Mouse (Mus musculus): ENCODE results near the gene Hectd2. TPM values are rescaled to one million over a fixed set of nuclear protein-coding genes. Genes with fewer than 3 reads are reported as not detected.

Hectd2 gene
- polyA plus RNA-seq, 1 experiment: 0.09 TPM

DNA sequence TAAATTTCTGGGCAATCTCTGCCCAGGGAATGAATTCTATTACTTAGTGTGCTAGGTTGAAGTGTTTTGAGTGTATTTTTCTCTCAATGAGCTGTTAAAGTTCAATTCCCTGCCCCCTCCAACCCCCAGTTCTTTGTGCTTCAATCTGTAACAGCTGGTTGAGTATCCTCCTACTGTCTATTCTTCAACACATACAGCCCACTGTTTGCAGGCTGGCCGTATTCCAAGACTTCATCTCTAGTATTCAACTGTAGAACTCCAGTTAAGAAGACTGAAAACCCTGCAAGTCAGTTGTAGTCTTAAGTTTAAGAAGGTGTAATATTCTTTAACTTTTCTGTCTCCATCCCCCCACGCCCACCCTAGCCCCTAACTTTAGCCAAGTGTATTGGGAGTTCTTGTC, 10.0 kb downstream of the Hectd2 start:
- no peaks in the 10 kb centered on the region for H3K79me2 ChIP-seq (ENCODE audit: control insufficient read depth, insufficient read depth)
- no peaks in the 10 kb centered on the region for H3K36me3 ChIP-seq (ENCODE audit: control insufficient read depth, insufficient read depth)
- no peaks in the 10 kb centered on the region for H3K27me3 ChIP-seq (ENCODE audit: control insufficient read depth, insufficient read depth, insufficient read length)
- H3ac ChIP-seq (ENCODE audit: control insufficient read depth, insufficient read length, low read depth): no peak overlapping the region
- no peak overlapping the region for H3K4me3 ChIP-seq (ENCODE audit: insufficient read depth, poor library complexity, severe bottlenecking)
- no peaks in the 10 kb centered on the region for H3K79me3 ChIP-seq (ENCODE audit: low read depth)
- TF ChIP-seq MYOD1 (IDR thresholded peaks at IDR 0.05; ENCODE audit: control insufficient read depth, insufficient read length, low read depth) (no peak), CEBPB (IDR thresholded peaks at IDR 0.05; ENCODE audit: low read depth) (no peak), CTCF (IDR thresholded peaks at IDR 0.05; ENCODE audit: control insufficient read depth, insufficient read depth, insufficient read length) (no peak), MAX (IDR thresholded peaks at IDR 0.05) (no peak), FOSL1 (IDR thresholded peaks at IDR 0.05; ENCODE audit: insufficient read depth, low read length, poor library complexity, severe bottlenecking) (no peak), MYOG (IDR thresholded peaks at IDR 0.05; ENCODE audit: control insufficient read depth, extremely low read depth, insufficient read length) (no peak), USF1 (IDR thresholded peaks at IDR 0.05; ENCODE audit: low read depth) (no peak)

DNA sequence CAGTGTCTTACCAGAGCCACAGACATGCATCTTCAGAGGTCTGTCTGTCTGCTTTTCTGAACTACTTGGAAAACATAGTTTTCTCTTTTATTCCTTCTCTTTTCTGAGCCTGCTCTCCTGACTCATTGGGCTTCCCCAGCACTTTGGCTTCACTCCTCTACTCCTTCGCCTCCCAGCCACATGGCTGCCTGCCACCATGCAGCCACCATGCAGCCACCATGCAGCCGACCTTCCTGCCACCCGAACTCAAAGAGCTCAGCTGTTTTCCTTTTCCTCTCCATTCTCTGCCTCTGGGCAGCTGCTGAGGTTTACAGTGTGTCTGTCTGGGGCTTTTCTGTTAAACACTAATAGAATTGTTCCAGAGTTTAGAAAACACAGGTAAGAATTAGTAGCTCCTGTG, 19.5 kb downstream of the Hectd2 start:
- Histone ChIP-seq H3K4me3 (ENCODE audit: insufficient read depth, poor library complexity, severe bottlenecking) (no peak overlapping the region), H3K79me3 (ENCODE audit: low read depth) (no peaks in the 10 kb centered on the region), H3ac (ENCODE audit: control insufficient read depth, insufficient read length, low read depth) (no peak overlapping the region), H3K79me2 (ENCODE audit: control insufficient read depth, insufficient read depth) (no peaks in the 10 kb centered on the region), H3K27me3 (ENCODE audit: control insufficient read depth, insufficient read depth, insufficient read length) (no peaks in the 10 kb centered on the region), H3K36me3 (ENCODE audit: control insufficient read depth, insufficient read depth) (no peaks in the 10 kb centered on the region)
- TF ChIP-seq USF1 (IDR thresholded peaks at IDR 0.05; ENCODE audit: low read depth) (no peak), FOSL1 (IDR thresholded peaks at IDR 0.05; ENCODE audit: insufficient read depth, low read length, poor library complexity, severe bottlenecking) (no peak)

DNA sequence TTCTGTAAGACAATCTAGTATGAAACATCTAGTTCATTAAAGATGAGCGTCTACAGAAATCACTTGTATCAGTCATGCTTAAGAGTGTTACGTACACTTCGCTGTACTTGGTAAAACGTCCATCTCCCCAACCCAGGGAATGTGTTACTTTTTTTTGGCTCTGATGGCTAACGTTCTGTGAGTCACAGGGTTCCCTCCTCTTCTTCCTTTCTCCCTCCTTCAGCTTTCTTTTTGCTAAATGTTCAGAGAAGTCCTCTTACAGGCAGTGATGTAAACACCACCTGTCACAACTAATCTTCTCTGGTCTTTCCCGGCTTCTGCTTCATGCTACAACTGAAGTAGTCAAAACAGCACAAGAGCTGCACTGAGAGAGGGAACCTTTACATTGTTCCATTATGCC, 20.7 kb downstream of the Hectd2 start:
- H3K27me3 ChIP-seq (ENCODE audit: control insufficient read depth, insufficient read depth, insufficient read length): no peaks in the 10 kb centered on the region
- no peaks in the 10 kb centered on the region for H3K79me2 ChIP-seq (ENCODE audit: control insufficient read depth, insufficient read depth)
- H3K4me3 ChIP-seq (ENCODE audit: insufficient read depth, poor library complexity, severe bottlenecking): no peak overlapping the region
- H3ac ChIP-seq (ENCODE audit: control insufficient read depth, insufficient read length, low read depth): no peak overlapping the region
- no peaks in the 10 kb centered on the region for H3K36me3 ChIP-seq (ENCODE audit: control insufficient read depth, insufficient read depth)
- H3K79me3 ChIP-seq (ENCODE audit: low read depth): no peaks in the 10 kb centered on the region
- TF ChIP-seq CTCF (IDR thresholded peaks at IDR 0.05; ENCODE audit: control insufficient read depth, insufficient read depth, insufficient read length) (no peak), MYOD1 (IDR thresholded peaks at IDR 0.05; ENCODE audit: control insufficient read depth, insufficient read length, low read depth) (no peak), FOSL1 (IDR thresholded peaks at IDR 0.05; ENCODE audit: insufficient read depth, low read length, poor library complexity, severe bottlenecking) (no peak), CEBPB (IDR thresholded peaks at IDR 0.05; ENCODE audit: low read depth) (no peak), MAX (IDR thresholded peaks at IDR 0.05) (no peak), MYOG (IDR thresholded peaks at IDR 0.05; ENCODE audit: control insufficient read depth, extremely low read depth, insufficient read length) (no peak), USF1 (IDR thresholded peaks at IDR 0.05; ENCODE audit: low read depth) (no peak)

DNA sequence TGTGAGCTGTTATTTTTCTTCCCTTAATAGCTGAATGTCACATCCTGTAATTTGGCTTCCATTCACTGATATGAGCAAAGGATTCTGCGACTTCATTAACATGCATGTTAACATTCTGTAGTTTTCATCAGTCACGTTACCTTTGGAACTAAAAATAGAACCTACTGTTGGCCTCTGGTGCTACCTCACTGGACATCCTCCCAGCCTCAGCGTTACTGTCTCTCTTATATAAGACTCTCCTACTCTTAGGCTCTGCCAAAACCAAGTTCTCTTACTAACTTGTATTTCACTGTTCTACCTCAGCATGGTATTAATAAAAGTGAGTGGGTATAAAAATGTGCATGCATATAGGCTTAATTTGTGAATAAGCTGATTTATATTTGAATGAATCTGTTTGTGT, 26.4 kb downstream of the Hectd2 start:
- H3K79me3 ChIP-seq (ENCODE audit: low read depth): no peaks in the 10 kb centered on the region

DNA sequence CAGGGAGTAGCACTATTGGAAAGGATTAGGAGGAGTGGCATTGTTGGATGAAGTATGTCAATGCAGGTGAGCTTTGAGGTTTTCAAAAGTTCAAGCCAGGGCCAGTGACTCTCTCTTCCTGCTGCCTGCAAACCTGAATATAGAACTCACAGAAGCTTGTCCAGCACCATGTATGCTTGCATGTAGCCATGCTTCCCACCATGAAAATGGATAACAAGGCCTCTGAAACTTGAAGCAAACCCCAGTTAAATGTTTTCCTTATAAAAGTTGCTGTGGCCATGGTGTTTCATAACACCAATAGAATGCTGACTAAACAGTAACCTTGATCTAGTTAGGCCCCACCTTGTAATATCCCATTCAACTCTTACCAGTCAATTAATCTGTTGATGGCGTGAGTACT, 27.7 kb downstream of the Hectd2 start:
- no peaks in the 10 kb centered on the region for H3K27me3 ChIP-seq (ENCODE audit: control insufficient read depth, insufficient read depth, insufficient read length)
- H3K79me2 ChIP-seq (ENCODE audit: control insufficient read depth, insufficient read depth): no peaks in the 10 kb centered on the region
- TF ChIP-seq MAX (IDR thresholded peaks at IDR 0.05) (no peak), MYOG (IDR thresholded peaks at IDR 0.05; ENCODE audit: control insufficient read depth, extremely low read depth, insufficient read length) (no peak), FOSL1 (IDR thresholded peaks at IDR 0.05; ENCODE audit: insufficient read depth, low read length, poor library complexity, severe bottlenecking) (no peak), CEBPB (IDR thresholded peaks at IDR 0.05; ENCODE audit: low read depth) (no peak), CTCF (IDR thresholded peaks at IDR 0.05; ENCODE audit: control insufficient read depth, insufficient read depth, insufficient read length) (no peak), USF1 (IDR thresholded peaks at IDR 0.05; ENCODE audit: low read depth) (no peak), MYOD1 (IDR thresholded peaks at IDR 0.05; ENCODE audit: control insufficient read depth, insufficient read length, low read depth) (no peak)
- no peaks in the 10 kb centered on the region for H3K79me3 ChIP-seq (ENCODE audit: low read depth)
- H3ac ChIP-seq (ENCODE audit: control insufficient read depth, insufficient read length, low read depth): no peak overlapping the region
- H3K36me3 ChIP-seq (ENCODE audit: control insufficient read depth, insufficient read depth): no peaks in the 10 kb centered on the region
- no peak overlapping the region for H3K4me3 ChIP-seq (ENCODE audit: insufficient read depth, poor library complexity, severe bottlenecking)

More for the DNA sequence above, 26.4 kb downstream of the Hectd2 start:
- no peaks in the 10 kb centered on the region for H3K36me3 ChIP-seq (ENCODE audit: control insufficient read depth, insufficient read depth)
- no peak for TF ChIP-seq MYOD1 (IDR thresholded peaks at IDR 0.05; ENCODE audit: control insufficient read depth, insufficient read length, low read depth)
- TF ChIP-seq MYOG (IDR thresholded peaks at IDR 0.05; ENCODE audit: control insufficient read depth, extremely low read depth, insufficient read length): no peak
- no peak for TF ChIP-seq MAX (IDR thresholded peaks at IDR 0.05)
- no peak for TF ChIP-seq FOSL1 (IDR thresholded peaks at IDR 0.05; ENCODE audit: insufficient read depth, low read length, poor library complexity, severe bottlenecking)
- TF ChIP-seq CTCF (IDR thresholded peaks at IDR 0.05; ENCODE audit: control insufficient read depth, insufficient read depth, insufficient read length): no peak
- no peak for TF ChIP-seq CEBPB (IDR thresholded peaks at IDR 0.05; ENCODE audit: low read depth)
- no peak for TF ChIP-seq USF1 (IDR thresholded peaks at IDR 0.05; ENCODE audit: low read depth)
- no peak overlapping the region for H3ac ChIP-seq (ENCODE audit: control insufficient read depth, insufficient read length, low read depth)
- H3K4me3 ChIP-seq (ENCODE audit: insufficient read depth, poor library complexity, severe bottlenecking): no peak overlapping the region
- H3K27me3 ChIP-seq (ENCODE audit: control insufficient read depth, insufficient read depth, insufficient read length): no peaks in the 10 kb centered on the region
- H3K79me2 ChIP-seq (ENCODE audit: control insufficient read depth, insufficient read depth): no peaks in the 10 kb centered on the region

DNA sequence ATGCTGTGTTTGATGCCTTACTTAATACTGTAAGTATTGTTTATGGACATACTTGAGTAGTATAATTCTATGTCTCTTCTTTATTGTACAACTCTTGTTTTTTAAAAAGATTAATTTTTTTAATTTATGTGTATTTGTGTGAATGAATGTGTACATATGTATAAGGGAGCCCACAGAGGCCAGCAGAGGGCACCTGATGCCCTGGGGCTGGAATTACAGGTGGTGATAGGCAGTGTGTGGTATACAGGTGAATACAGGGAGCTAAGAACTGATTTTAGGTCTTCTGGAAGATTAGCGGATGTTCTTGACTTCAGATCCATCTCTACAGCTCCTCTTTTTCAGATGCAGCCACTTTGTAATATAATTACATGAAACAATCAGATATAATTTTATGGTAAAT, 31.1 kb downstream of the Hectd2 start:
- Histone ChIP-seq H3K79me3 (ENCODE audit: low read depth) (no peaks in the 10 kb centered on the region), H3K4me3 (ENCODE audit: insufficient read depth, poor library complexity, severe bottlenecking) (no peak overlapping the region), H3K27me3 (ENCODE audit: control insufficient read depth, insufficient read depth, insufficient read length) (no peaks in the 10 kb centered on the region), H3K36me3 (ENCODE audit: control insufficient read depth, insufficient read depth) (no peaks in the 10 kb centered on the region), H3K79me2 (ENCODE audit: control insufficient read depth, insufficient read depth) (no peaks in the 10 kb centered on the region), H3ac (ENCODE audit: control insufficient read depth, insufficient read length, low read depth) (no peak overlapping the region)
- TF ChIP-seq MAX (IDR thresholded peaks at IDR 0.05): no peak
- TF ChIP-seq USF1 (IDR thresholded peaks at IDR 0.05; ENCODE audit: low read depth): no peak
- no peak for TF ChIP-seq CTCF (IDR thresholded peaks at IDR 0.05; ENCODE audit: control insufficient read depth, insufficient read depth, insufficient read length)
- no peak for TF ChIP-seq FOSL1 (IDR thresholded peaks at IDR 0.05; ENCODE audit: insufficient read depth, low read length, poor library complexity, severe bottlenecking)
- no peak for TF ChIP-seq CEBPB (IDR thresholded peaks at IDR 0.05; ENCODE audit: low read depth)
- no peak for TF ChIP-seq MYOD1 (IDR thresholded peaks at IDR 0.05; ENCODE audit: control insufficient read depth, insufficient read length, low read depth)
- TF ChIP-seq MYOG (IDR thresholded peaks at IDR 0.05; ENCODE audit: control insufficient read depth, extremely low read depth, insufficient read length): no peak

All from C2C12 (cell line).